Mouse (Mus musculus) MEL (cell line): ENCODE results near the gene Arid1b. TPM values are rescaled to one million over a fixed set of nuclear protein-coding genes. Genes with fewer than 3 reads are reported as not detected.

Experiments
- DNase-seq: peaks from one replicate; pipeline ENCODE4 v3.0.0; 2011; ENCODE audit warnings: low read depth, low spot score
- H3K27ac ChIP-seq: 2 replicates; pipeline ENCODE4 v1.5.1; 2012; ENCODE audit warnings: low read depth, mild to moderate bottlenecking, control low read depth, low read length, moderate library complexity; ENCODE audit not compliant: control insufficient read depth
- H3K27me3 ChIP-seq, 2 experiments: fragments of 150-350 bp in 1 of 2; sonication (generic) in 1 of 2; 2 replicates each; pipeline ENCODE4 v1.6.1; 2012; ENCODE audit warnings: low read length in 2 of 2, mild to moderate bottlenecking in 2 of 2, improper control_type of control experiment in 1 of 2, moderate library complexity in 1 of 2; ENCODE audit not compliant: insufficient read depth in 2 of 2, control insufficient read depth in 1 of 2
- H3K36me3 ChIP-seq, 2 experiments: 2 replicates each; pipeline ENCODE4 v1.6.1; 2012 to 2014; ENCODE audit warnings: low read length in 2 of 2, improper control_type of control experiment in 1 of 2, inconsistent platforms in 1 of 2, mild to moderate bottlenecking in 1 of 2; ENCODE audit not compliant: insufficient read depth in 2 of 2, control insufficient read depth in 1 of 2
- H3K4me1 ChIP-seq, 2 experiments: fragments of 150-350 bp in 1 of 2; sonication (generic) in 1 of 2; 2 replicates each; pipeline ENCODE4 v1.6.1; 2012; ENCODE audit warnings: low read length in 2 of 2, improper control_type of control experiment in 1 of 2, mild to moderate bottlenecking in 1 of 2; ENCODE audit not compliant: insufficient read depth in 2 of 2, control insufficient read depth in 1 of 2
- H3K4me3 ChIP-seq, 2 experiments: fragments of 150-350 bp in 1 of 2; sonication (generic) in 1 of 2; 2 replicates each; pipeline ENCODE4 v1.5.1; 2012; ENCODE audit warnings: low read depth in 2 of 2, low read length in 2 of 2, mild to moderate bottlenecking in 2 of 2, moderate library complexity in 2 of 2, control low read depth in 1 of 2, improper control_type of control experiment in 1 of 2; ENCODE audit not compliant: control insufficient read depth in 1 of 2, insufficient read depth in 1 of 2
- H3K79me2 ChIP-seq: 2 replicates; pipeline ENCODE4 v1.6.1; 2012; ENCODE audit warnings: mild to moderate bottlenecking, low read length, moderate library complexity; ENCODE audit not compliant: control insufficient read depth, poor library complexity, insufficient read depth
- H3K9ac ChIP-seq: 2 replicates; pipeline ENCODE4 v1.6.1; 2012; ENCODE audit warnings: low read depth, mild to moderate bottlenecking, control low read depth, low read length, moderate library complexity; ENCODE audit not compliant: control insufficient read depth, poor library complexity, severe bottlenecking
- H3K9me3 ChIP-seq: fragments of 150-350 bp; sonication (generic); replicated peaks from 2 replicates; pipeline ENCODE4 v1.6.1; 2012; ENCODE audit warnings: mild to moderate bottlenecking, low read length, improper control_type of control experiment, moderate library complexity; ENCODE audit not compliant: insufficient read depth
- CTCF ChIP-seq, 3 experiments: IDR thresholded peaks in 2 of 3; conservative IDR thresholded peaks in 1 of 3; 2 replicates each; pipeline ENCODE4 v1.5.1; 2011 to 2012; ENCODE audit warnings: low read length in 3 of 3, low read depth in 2 of 3, mild to moderate bottlenecking in 2 of 3, improper control_type of control experiment in 1 of 3, inconsistent platforms in 1 of 3, mixed read lengths in 1 of 3, moderate library complexity in 1 of 3; ENCODE audit not compliant: control insufficient read depth in 1 of 3, insufficient read depth in 1 of 3, poor library complexity in 1 of 3, severe bottlenecking in 1 of 3
- E2F4 ChIP-seq: IDR thresholded peaks from 2 replicates; pipeline ENCODE4 v1.6.1; 2011; ENCODE audit warnings: low read depth, low read length, improper control_type of control experiment, borderline replicate concordance
- ELF1 ChIP-seq: IDR thresholded peaks from 2 replicates; pipeline ENCODE4 v1.6.1; 2014; ENCODE audit warnings: low read depth, mild to moderate bottlenecking, inconsistent platforms, low read length, improper control_type of control experiment, moderate library complexity
- EP300 ChIP-seq, 2 experiments: IDR thresholded peaks; 2 replicates each; pipeline ENCODE4 v1.6.1; 2011; ENCODE audit warnings: improper control_type of control experiment in 2 of 2, low read length in 2 of 2, low read depth in 1 of 2, mild to moderate bottlenecking in 1 of 2
- GABPA ChIP-seq: IDR thresholded peaks from 2 replicates; pipeline ENCODE4 v1.6.1; 2012; ENCODE audit warnings: low read depth, mild to moderate bottlenecking, inconsistent platforms, low read length, improper control_type of control experiment, moderate library complexity
- GATA1 ChIP-seq: IDR thresholded peaks from 2 replicates; pipeline ENCODE4 v1.6.1; 2011; ENCODE audit warnings: low read depth, low read length, improper control_type of control experiment
- HCFC1 ChIP-seq: IDR thresholded peaks from 2 replicates; pipeline ENCODE4 v1.6.1; 2012; ENCODE audit warnings: low read depth, mild to moderate bottlenecking, inconsistent platforms, low read length, improper control_type of control experiment, moderate library complexity
- MAFK ChIP-seq: IDR thresholded peaks from 2 replicates; pipeline ENCODE4 v1.6.1; 2011; ENCODE audit warnings: low read depth, mild to moderate bottlenecking, low read length, improper control_type of control experiment, borderline replicate concordance
- MAX ChIP-seq: IDR thresholded peaks from 2 replicates; pipeline ENCODE4 v1.6.1; 2011; ENCODE audit warnings: low read length, improper control_type of control experiment
- MEF2A ChIP-seq: IDR thresholded peaks from 2 replicates; pipeline ENCODE4 v1.6.1; 2014; ENCODE audit warnings: low read depth, mild to moderate bottlenecking, inconsistent platforms, low read length, improper control_type of control experiment; ENCODE audit not compliant: poor library complexity, insufficient replicate concordance, severe bottlenecking; ENCODE audit errors: extremely low read depth
- MXI1 ChIP-seq: IDR thresholded peaks from 2 replicates; pipeline ENCODE4 v1.6.1; 2011; ENCODE audit warnings: mild to moderate bottlenecking, low read depth, low read length, improper control_type of control experiment
- MYC ChIP-seq: IDR thresholded peaks from 2 replicates; pipeline ENCODE4 v1.6.1; 2011; ENCODE audit warnings: low read depth, mild to moderate bottlenecking, low read length, improper control_type of control experiment, moderate library complexity
- POLR2AphosphoS2 ChIP-seq: IDR thresholded peaks from 2 replicates; pipeline ENCODE4 v1.6.1; 2011; ENCODE audit warnings: low read length, improper control_type of control experiment
- RAD21 ChIP-seq: IDR thresholded peaks from 2 replicates; pipeline ENCODE4 v1.6.1; 2011; ENCODE audit warnings: mild to moderate bottlenecking, low read depth, low read length, improper control_type of control experiment
- RCOR1 ChIP-seq: IDR thresholded peaks from 2 replicates; pipeline ENCODE4 v1.6.1; 2012; ENCODE audit warnings: low read depth, mild to moderate bottlenecking, inconsistent platforms, low read length, improper control_type of control experiment
- SIN3A ChIP-seq: IDR thresholded peaks from 2 replicates; pipeline ENCODE4 v1.6.1; 2012; ENCODE audit warnings: low read length, improper control_type of control experiment, inconsistent platforms
- SMC3 ChIP-seq: IDR thresholded peaks from 2 replicates; pipeline ENCODE4 v1.6.1; 2011; ENCODE audit warnings: low read depth, low read length, improper control_type of control experiment
- TAL1 ChIP-seq: IDR thresholded peaks from 2 replicates; pipeline ENCODE4 v1.6.1; 2012; ENCODE audit warnings: mild to moderate bottlenecking, inconsistent platforms, low read length, moderate library complexity, mixed read lengths
- TBP ChIP-seq: IDR thresholded peaks from 2 replicates; pipeline ENCODE4 v1.8.0; 2011; ENCODE audit warnings: low read depth, low read length, improper control_type of control experiment
- TCF12 ChIP-seq: IDR thresholded peaks from 2 replicates; pipeline ENCODE4 v1.6.1; 2014; ENCODE audit warnings: low read depth, mild to moderate bottlenecking, inconsistent platforms, low read length, improper control_type of control experiment, moderate library complexity
- UBTF ChIP-seq: IDR thresholded peaks from 2 replicates; pipeline ENCODE4 v1.6.1; 2012; ENCODE audit warnings: low read depth, mild to moderate bottlenecking, inconsistent platforms, low read length, improper control_type of control experiment, moderate library complexity, borderline replicate concordance; ENCODE audit not compliant: insufficient read depth
- USF2 ChIP-seq, 2 experiments: IDR thresholded peaks; 2 replicates each; pipeline ENCODE4 v1.6.1; 2011 to 2012; ENCODE audit warnings: improper control_type of control experiment in 2 of 2, low read length in 2 of 2, borderline replicate concordance in 1 of 2, inconsistent platforms in 1 of 2, low read depth in 1 of 2, mild to moderate bottlenecking in 1 of 2; ENCODE audit not compliant: insufficient read depth in 1 of 2
- ZC3H11A ChIP-seq: IDR thresholded peaks from 2 replicates; pipeline ENCODE4 v1.6.1; 2012; ENCODE audit warnings: low read depth, mild to moderate bottlenecking, inconsistent platforms, low read length, improper control_type of control experiment
- ZMIZ1 ChIP-seq: IDR thresholded peaks from 2 replicates; pipeline ENCODE4 v1.6.1; 2012; ENCODE audit warnings: low read depth, mild to moderate bottlenecking, inconsistent platforms, low read length, improper control_type of control experiment, moderate library complexity
- ZNF384 ChIP-seq: IDR thresholded peaks from 2 replicates; pipeline ENCODE4 v1.6.1; 2012; ENCODE audit warnings: low read depth, mild to moderate bottlenecking, inconsistent platforms, low read length, improper control_type of control experiment
- polyA plus RNA-seq, 2 experiments: library from polyadenylated mRNA; stranded (reverse) in 1 of 2; unstranded in 1 of 2; fragments of >175 nt in 1 of 2; fragments of >200 nt in 1 of 2; gene quantifications; 2 replicates each; pipeline versions ENCODE4 v1.2.1 to v1.2.4; 2012; ENCODE audit warnings: low replicate concordance in 2 of 2, low read depth in 1 of 2; ENCODE audit not compliant: insufficient read length in 2 of 2, insufficient read depth in 1 of 2, missing spikeins in 1 of 2
- total RNA-seq: library from RNA; depleted of rRNA; stranded (reverse); fragments of 300-350 nt; gene quantifications from 2 replicates; pipeline ENCODE4 v1.2.3, GENCODE M21; 2012

The Arid1b gene
- total and polyA plus RNA-seq, 3 experiments, result 13.4 to 17.4 TPM; not detected in 1

DNA sequence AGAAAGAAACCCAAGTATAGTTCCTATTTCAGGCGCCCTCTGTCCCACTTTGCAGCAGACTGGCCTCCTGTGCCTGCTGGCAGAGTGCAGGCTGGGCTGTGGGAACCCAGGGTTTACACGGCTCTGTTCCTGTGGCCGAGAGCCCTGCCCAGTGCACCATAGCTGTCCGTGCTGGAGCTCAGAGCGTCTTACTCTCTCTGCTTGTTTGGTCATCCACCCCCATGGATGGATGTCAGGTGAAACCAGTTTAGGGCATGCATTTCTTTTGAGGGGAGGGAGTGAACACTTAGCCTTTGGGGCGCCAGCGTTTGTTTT lies 301.8 kb downstream of the Arid1b start:
- H3K27ac ChIP-seq, result no peak overlapping the region
- H3K9me3 ChIP-seq, result no peaks in the 10 kb centered on the region
- H3K4me3 ChIP-seq, result no peak overlapping the region
- no peak overlapping the region for H3K9ac ChIP-seq
- H3K4me1 ChIP-seq, result no peaks in the 10 kb centered on the region
- TF ChIP-seq EP300 (IDR thresholded peaks at IDR 0.05; ENCODE audit: low read depth in 1 of 2, low read length in 2 of 2), result no peak
- TF ChIP-seq ELF1, result no peak
- no peak for TF ChIP-seq CTCF (IDR thresholded peaks at IDR 0.05 in 2 of 3, conservative IDR thresholded peaks at IDR 0.05 in 1 of 3; ENCODE audit: control insufficient read depth in 1 of 3, insufficient read depth in 1 of 3, low read depth in 2 of 3, low read length in 3 of 3, poor library complexity in 1 of 3, severe bottlenecking in 1 of 3)
- TF ChIP-seq SMC3, result no peak
- TF ChIP-seq RCOR1, result no peak
- no peak for TF ChIP-seq MYC
- no peak for TF ChIP-seq MEF2A
- TF ChIP-seq HCFC1, result no peak
- TF ChIP-seq SIN3A, result no peak
- TF ChIP-seq ZC3H11A, result no peak
- TF ChIP-seq GABPA, result no peak
- TF ChIP-seq UBTF, result no peak
- TF ChIP-seq POLR2AphosphoS2, result no peak
- no peak for TF ChIP-seq MAX
- TF ChIP-seq GATA1, result no peak
- H3K79me2 ChIP-seq, result no peaks in the 10 kb centered on the region
- no peaks in the 10 kb centered on the region for H3K27me3 ChIP-seq
- H3K36me3 ChIP-seq, result no peaks in the 10 kb centered on the region; a peak in 1 of 4 replicates
- no peak for DNase-seq

DNA sequence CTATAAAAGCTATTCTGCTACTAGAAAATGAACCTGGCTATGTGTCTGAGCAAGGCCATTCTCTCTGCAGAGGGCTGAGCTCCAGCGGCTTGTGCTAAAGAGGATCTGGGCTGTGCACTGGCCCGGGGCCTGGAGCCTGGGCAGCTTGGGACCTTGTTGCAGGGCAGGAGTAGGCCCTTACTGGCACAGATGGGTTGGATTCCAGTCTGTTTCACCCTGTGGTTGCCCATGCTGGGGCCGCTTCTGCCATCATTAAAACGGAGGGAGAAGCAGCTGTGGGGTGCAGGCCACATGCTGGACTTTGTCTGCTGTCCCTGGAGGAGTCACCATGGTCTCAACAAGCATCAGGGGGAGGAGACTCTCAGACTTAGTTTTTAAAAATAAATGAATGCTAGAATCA lies 303.4 kb downstream of the Arid1b start:
- Histone ChIP-seq H3K9ac (no peak overlapping the region), H3K4me3 (no peak overlapping the region), H3K4me1 (no peaks in the 10 kb centered on the region), H3K27ac (no peak overlapping the region), H3K79me2 (no peaks in the 10 kb centered on the region), H3K36me3 (no peaks in the 10 kb centered on the region; a peak in 1 of 4 replicates), H3K9me3 (no peaks in the 10 kb centered on the region), H3K27me3 (no peaks in the 10 kb centered on the region)
- no peak for DNase-seq
- TF ChIP-seq TBP (no peak), TCF12 (no peak), SMC3 (no peak), ZNF384 (no peak), MAFK (no peak), E2F4 (no peak), GABPA (no peak), MEF2A (no peak), ZMIZ1 (no peak), RAD21 (no peak), USF2 (IDR thresholded peaks at IDR 0.05; ENCODE audit: borderline replicate concordance in 1 of 2, insufficient read depth in 1 of 2, low read depth in 1 of 2, low read length in 2 of 2) (no peak), ELF1 (no peak), POLR2AphosphoS2 (no peak), MXI1 (no peak), TAL1 (no peak), HCFC1 (no peak)
